Mouse (Mus musculus) heart, embryonic 15.5 days (tissue): ENCODE results near the gene Dusp18. TPM values are rescaled to one million over a fixed set of nuclear protein-coding genes. Genes with fewer than 3 reads are reported as not detected.

Experiments
- ATAC-seq: fragments of 200-750 bp; cut with Nextera tagmentation; replicated peaks from 2 replicates; pipeline ENCODE4 v1.8.0; 2017; ENCODE audit warnings: low read depth, moderate TSS enrichment; ENCODE audit not compliant: insufficient number of reproducible peaks, insufficient read depth, low FRiP score
- H3K27ac ChIP-seq: fragments of 300-500 bp; sonication (generic); 2 replicates; pipeline ENCODE4 v1.5.1; 2015; ENCODE audit warnings: mild to moderate bottlenecking, inconsistent platforms
- H3K27me3 ChIP-seq: fragments of 300-500 bp; sonication (generic); 2 replicates; pipeline ENCODE4 v1.6.1; 2015; ENCODE audit warnings: inconsistent platforms
- H3K36me3 ChIP-seq: fragments of 300-500 bp; sonication (generic); 2 replicates; pipeline ENCODE4 v1.6.1; 2015; ENCODE audit warnings: mild to moderate bottlenecking, inconsistent platforms
- H3K4me1 ChIP-seq: fragments of 300-500 bp; sonication (generic); replicated peaks from 2 replicates; pipeline ENCODE4 v1.6.1; 2015; ENCODE audit warnings: inconsistent platforms
- H3K4me2 ChIP-seq: fragments of 300-500 bp; sonication (generic); 2 replicates; pipeline ENCODE4 v1.6.1; 2015; ENCODE audit warnings: inconsistent platforms, mild to moderate bottlenecking, moderate library complexity
- H3K4me3 ChIP-seq: fragments of 300-500 bp; sonication (generic); 2 replicates; pipeline ENCODE4 v1.5.1; 2015; ENCODE audit warnings: mild to moderate bottlenecking, inconsistent platforms
- H3K9ac ChIP-seq: fragments of 300-500 bp; sonication (generic); 2 replicates; pipeline ENCODE4 v1.6.1; 2015; ENCODE audit warnings: mild to moderate bottlenecking, inconsistent platforms
- H3K9me3 ChIP-seq: fragments of 300-500 bp; sonication (generic); replicated peaks from 2 replicates; pipeline ENCODE4 v1.6.1; 2016; ENCODE audit warnings: inconsistent platforms
- WGBS: fragments of 180-500 bp; shearing (Covaris S2); methylation state at CpG from one replicate; pipeline ENCODE4 v1.1.7; 2015; ENCODE audit warnings: mixed read lengths; 5-methylcytosine and 5-hydroxymethylcytosine counted together
- polyA plus RNA-seq: library from polyadenylated mRNA; unstranded; fragments of >200 nt; fragmentation: Nextera tagmentation; extraction: Ambion mirVana; gene quantifications from 2 replicates; pipeline ENCODE4 v1.2.1, GENCODE M21; 2015

Gene Dusp18
- polyA plus RNA-seq, 1 experiment from 2014 or later: 9.8 TPM

DNA sequence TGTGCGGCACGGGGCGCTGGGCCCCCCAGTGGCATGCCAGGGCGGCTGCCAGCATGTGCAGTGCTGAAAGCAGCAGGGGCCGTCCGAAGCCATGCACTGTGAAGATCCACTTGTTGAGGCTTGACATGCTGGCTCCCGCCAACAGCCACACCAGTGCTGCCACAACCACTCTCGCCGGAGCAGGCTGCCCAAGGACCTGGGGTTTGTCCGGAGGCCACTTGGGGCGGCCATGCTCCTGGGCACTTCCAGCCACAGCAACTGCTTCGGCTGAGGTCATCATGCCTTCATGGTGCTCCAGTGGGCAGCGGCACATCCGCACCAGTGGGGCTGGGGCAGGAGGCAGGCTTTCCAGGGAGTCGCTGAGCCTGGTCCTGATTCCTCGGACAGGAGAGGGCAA, 17.8 kb downstream of the Dusp18 start:
- Histone ChIP-seq H3K9me3 (no peaks in the 10 kb centered on the region), H3K27me3 (no peaks in the 10 kb centered on the region), H3K27ac (0 out of 2 replicates have a peak overlapping the region, but pooled peaks have one; percentile 50), H3K9ac (peak overlapping the region; percentile 57), H3K36me3 (0 out of 2 replicates have a peak, but pooled peaks cover 3% of the 10 kb centered on the region), H3K4me1 (peaks cover 42% of the 10 kb centered on the region), H3K4me2 (peak overlapping the region; percentile 91), H3K4me3 (peak overlapping the region; percentile 57)
- 3% methylated on average over 16 of the region's 16 CpGs for WGBS
- ATAC-seq: peak; percentile 1

GRCm38 (mm10) chr11:3913316-3914108, 18.5 kb downstream of the Dusp18 start:
- H3K9ac ChIP-seq: peak overlapping the region; percentile 57
- H3K36me3 ChIP-seq: 0 out of 2 replicates have a peak, but pooled peaks cover 3% of the 10 kb centered on the region
- H3K4me2 ChIP-seq: peak overlapping the region; percentile 91
- H3K27ac ChIP-seq: peak overlapping the region; percentile 50
- H3K4me3 ChIP-seq: peak overlapping the region; percentile 57
- under 1% methylated on average over 65 of the region's 65 CpGs for WGBS
- peak; percentile 82 for ATAC-seq
- H3K4me1 ChIP-seq: peaks cover 42% of the 10 kb centered on the region
- no peaks in the 10 kb centered on the region for H3K9me3 ChIP-seq
- H3K27me3 ChIP-seq: no peaks in the 10 kb centered on the region

- under 1% methylated on average over 28 of the region's 28 CpGs for whole genome bisulfite sequencing
- peak within 1 kb of the TSS; percentile 50 for H3K27ac ChIP-seq
- peaks cover 42% of the 10 kb centered on the region for H3K4me1 ChIP-seq
- H3K9ac ChIP-seq: peak within 1 kb of the TSS; percentile 57
- no peaks in the 10 kb centered on the region for H3K9me3 ChIP-seq
- H3K4me3 ChIP-seq: peak within 1 kb of the TSS; percentile 57
- peak within 1 kb of the TSS; percentile 91 for H3K4me2 ChIP-seq
- ATAC-seq: peak; percentile 61
- no peaks in the 10 kb centered on the region for H3K27me3 ChIP-seq
- H3K36me3 ChIP-seq: 0 out of 2 replicates have a peak, but pooled peaks cover 3% of the 10 kb centered on the region
Measured at GRCm38 (mm10) chr11:3914109-3914840, 19.2 kb downstream of the Dusp18 start, which contains the start of gene Slc35e4. Gene Slc35e4 (minus strand): TSS chr11:3914664.

DNA sequence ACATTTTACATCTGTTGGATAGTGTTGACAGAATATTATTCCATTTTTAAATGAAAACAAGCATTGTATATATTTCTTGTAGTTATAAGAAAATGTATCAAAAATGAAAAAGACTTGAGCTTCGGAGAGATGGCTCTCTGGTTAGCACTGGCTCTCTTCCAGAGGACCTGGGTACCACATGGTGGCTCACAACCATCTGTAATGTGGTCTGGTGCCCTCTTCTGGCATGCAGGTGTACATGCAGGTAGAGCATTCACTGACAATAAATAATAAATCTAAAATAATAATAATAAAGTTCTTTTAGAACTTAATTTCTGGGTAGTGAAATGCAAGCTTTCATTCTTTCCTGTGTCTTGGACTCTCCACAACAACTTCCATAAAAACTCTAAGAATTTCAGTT, 23.7 kb downstream of the Dusp18 start:
- peaks cover 18% of the 10 kb centered on the region for H3K36me3 ChIP-seq
- H3K9ac ChIP-seq: no peak overlapping the region
- H3K27ac ChIP-seq: no peak overlapping the region
- no peak overlapping the region for H3K4me2 ChIP-seq
- H3K4me3 ChIP-seq: no peak overlapping the region
- 57% methylated on average over 1 of the region's 1 CpGs for WGBS
- no peak for ATAC-seq
- no peaks in the 10 kb centered on the region for H3K27me3 ChIP-seq
- H3K4me1 ChIP-seq: peaks cover 12% of the 10 kb centered on the region
- H3K9me3 ChIP-seq: no peaks in the 10 kb centered on the region

DNA sequence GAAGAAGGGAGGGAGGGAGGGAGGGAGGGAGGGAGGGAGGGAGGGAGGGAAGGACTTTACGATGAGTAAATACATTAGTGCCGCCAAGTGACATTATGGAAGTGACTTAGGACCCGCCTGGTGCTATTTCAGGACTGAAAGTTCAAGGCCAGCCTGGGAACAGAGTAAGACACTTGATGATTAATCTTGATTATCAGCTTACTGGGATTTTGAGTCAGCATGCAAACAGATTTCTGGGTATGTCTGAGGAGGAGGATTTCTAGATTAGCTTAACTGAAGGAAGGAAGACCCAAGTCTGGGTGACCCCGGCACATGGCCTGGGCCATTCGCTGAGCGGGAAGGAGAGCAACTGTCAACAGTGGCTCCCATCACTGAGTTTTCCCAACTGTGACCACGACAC, 25.4 kb downstream of the Dusp18 start:
- ATAC-seq: no peak
- Histone ChIP-seq H3K4me2 (no peak overlapping the region), H3K4me1 (peaks cover 7% of the 10 kb centered on the region), H3K9me3 (no peaks in the 10 kb centered on the region), H3K4me3 (no peak overlapping the region), H3K9ac (no peak overlapping the region), H3K27ac (no peak overlapping the region), H3K36me3 (peaks cover 32% of the 10 kb centered on the region), H3K27me3 (no peaks in the 10 kb centered on the region)
- WGBS: 83% methylated on average over 7 of the region's 7 CpGs

DNA sequence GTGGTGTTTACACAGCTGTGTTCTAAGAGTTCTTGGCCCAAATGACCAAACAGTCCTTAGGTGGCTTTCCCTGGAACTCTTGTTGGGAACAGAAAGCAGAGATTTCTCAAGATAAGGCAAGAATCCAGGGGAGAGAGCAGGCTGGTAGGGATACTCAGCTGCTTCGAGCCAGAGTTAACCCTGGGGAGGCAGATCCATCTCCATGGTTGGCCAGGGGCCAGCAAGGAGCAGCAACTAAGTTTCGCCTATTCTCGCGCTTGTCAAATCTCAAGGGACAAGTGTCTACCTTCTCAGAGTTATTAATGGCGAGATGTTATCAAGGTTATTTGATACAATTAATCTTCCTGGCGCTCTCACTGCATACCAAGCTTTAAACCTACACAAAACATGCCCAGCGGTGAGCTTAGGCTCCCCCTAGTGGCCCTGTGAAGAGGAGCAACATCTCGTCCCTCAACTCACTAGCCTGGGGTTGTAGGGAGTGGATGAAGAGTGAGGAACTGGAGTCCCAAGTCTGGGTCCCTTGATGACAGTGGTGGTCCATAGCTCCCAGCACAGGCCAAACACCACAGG, 26.3 kb downstream of the Dusp18 start:
- Histone ChIP-seq H3K27ac (no peak overlapping the region), H3K36me3 (peaks cover 32% of the 10 kb centered on the region), H3K27me3 (no peaks in the 10 kb centered on the region), H3K9ac (no peak overlapping the region), H3K4me3 (no peak overlapping the region), H3K4me1 (0 out of 2 replicates have a peak, but pooled peaks cover 2% of the 10 kb centered on the region), H3K4me2 (no peak overlapping the region), H3K9me3 (no peaks in the 10 kb centered on the region)
- ATAC-seq: 0 out of 2 replicates have a peak, but pooled peaks have one; percentile 37
- 20% methylated on average over 8 of the region's 8 CpGs for WGBS

DNA sequence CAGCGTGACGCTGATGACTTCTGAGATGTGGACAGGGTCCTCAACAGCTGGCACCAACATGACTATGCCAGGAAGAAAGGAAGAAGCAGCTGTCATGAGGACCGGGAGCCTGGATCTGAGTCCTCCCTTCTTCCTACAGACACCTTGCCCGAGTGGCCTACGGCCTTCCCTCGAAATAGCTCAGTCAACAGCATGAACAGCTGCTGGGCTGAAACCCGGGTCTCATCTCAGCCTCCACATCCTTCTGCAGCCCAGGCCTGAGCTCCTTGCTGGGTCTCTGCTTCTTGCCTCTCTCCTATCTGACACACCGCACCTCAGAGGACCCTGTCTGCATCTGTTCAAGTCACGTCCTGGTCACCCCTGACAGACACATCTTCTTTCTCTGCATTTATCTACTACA, 27.1 kb downstream of the Dusp18 start:
- Histone ChIP-seq H3K9me3 (no peaks in the 10 kb centered on the region), H3K9ac (no peak overlapping the region), H3K36me3 (peaks cover 38% of the 10 kb centered on the region), H3K4me3 (no peak overlapping the region), H3K27me3 (no peaks in the 10 kb centered on the region), H3K4me1 (0 out of 2 replicates have a peak, but pooled peaks cover 2% of the 10 kb centered on the region), H3K27ac (no peak overlapping the region), H3K4me2 (no peak overlapping the region)
- 92% methylated on average over 9 of the region's 9 CpGs for WGBS
- no peak for ATAC-seq

GRCm38 (mm10) chr11:3922731-3923130, 27.7 kb downstream of the Dusp18 start:
- 95% methylated on average over 6 of the region's 6 CpGs for WGBS
- Histone ChIP-seq H3K9me3 (no peaks in the 10 kb centered on the region), H3K27ac (no peak overlapping the region), H3K36me3 (peaks cover 38% of the 10 kb centered on the region), H3K4me2 (no peak overlapping the region), H3K4me1 (0 out of 2 replicates have a peak, but pooled peaks cover 2% of the 10 kb centered on the region), H3K27me3 (no peaks in the 10 kb centered on the region), H3K4me3 (no peak overlapping the region), H3K9ac (no peak overlapping the region)
- ATAC-seq: no peak

DNA sequence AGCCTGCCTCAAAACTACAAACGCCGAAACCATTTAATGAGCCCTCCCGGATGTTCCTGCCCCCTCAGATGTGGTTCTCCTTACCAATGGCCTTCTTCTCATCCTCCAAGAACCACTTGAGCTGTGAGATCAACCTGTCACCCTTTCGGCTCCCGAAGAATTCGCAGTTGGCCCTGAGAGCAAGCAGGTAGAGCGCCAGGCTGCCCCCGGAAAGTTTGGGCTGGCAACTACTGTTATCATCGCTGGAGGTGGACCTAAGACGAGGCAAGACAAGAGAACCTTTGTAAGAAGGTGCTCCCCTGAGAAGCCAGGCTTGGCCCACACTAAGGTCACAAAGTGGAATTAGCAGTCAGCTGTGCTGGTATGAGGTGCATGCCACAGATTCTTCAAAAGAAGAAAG, 30.9 kb downstream of the Dusp18 start:
- no peaks in the 10 kb centered on the region for H3K27me3 ChIP-seq
- no peak overlapping the region for H3K27ac ChIP-seq
- no peak overlapping the region for H3K9ac ChIP-seq
- H3K9me3 ChIP-seq: no peaks in the 10 kb centered on the region
- ATAC-seq: no peak
- 87% methylated on average over 10 of the region's 10 CpGs for WGBS
- H3K4me1 ChIP-seq: peaks cover 9% of the 10 kb centered on the region
- no peak overlapping the region for H3K4me2 ChIP-seq
- H3K36me3 ChIP-seq: peaks cover 38% of the 10 kb centered on the region
- H3K4me3 ChIP-seq: no peak overlapping the region

GRCm38 (mm10) chr11:3930019-3930418, 35.0 kb downstream of the Dusp18 start:
- no peak for ATAC-seq
- H3K4me3 ChIP-seq: no peak overlapping the region
- peaks cover 11% of the 10 kb centered on the region; the same call in 1 of the 2 replicates for H3K36me3 ChIP-seq
- no peaks in the 10 kb centered on the region for H3K27me3 ChIP-seq
- no peak overlapping the region for H3K9ac ChIP-seq
- 86% methylated on average over 4 of the region's 4 CpGs for WGBS
- no peaks in the 10 kb centered on the region for H3K9me3 ChIP-seq
- H3K4me2 ChIP-seq: 0 out of 2 replicates have a peak overlapping the region, but pooled peaks have one; percentile 2
- peaks cover 17% of the 10 kb centered on the region for H3K4me1 ChIP-seq
- H3K27ac ChIP-seq: no peak overlapping the region

DNA sequence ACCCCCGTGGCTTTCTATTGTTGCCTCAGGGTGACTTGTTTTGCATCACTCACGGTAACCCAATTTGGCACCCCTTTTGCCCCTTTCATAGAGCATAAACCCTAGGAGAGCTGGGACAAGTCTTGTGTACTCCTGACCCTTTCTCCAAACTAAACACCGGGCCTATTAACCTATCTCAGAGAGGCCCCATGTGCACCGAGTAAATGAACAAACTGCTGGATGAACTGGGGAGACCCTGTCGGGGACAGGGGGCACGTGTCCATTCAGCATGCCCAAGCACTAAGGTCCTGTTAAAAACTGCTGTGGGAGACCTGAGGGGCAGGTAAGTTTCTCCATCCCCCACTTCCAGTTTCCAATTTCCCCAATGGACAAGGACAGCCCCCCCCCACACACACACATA, 35.9 kb downstream of the Dusp18 start:
- peak overlapping the region; percentile 62 for H3K9ac ChIP-seq
- ATAC-seq: no peak
- peak overlapping the region; percentile 78 for H3K4me2 ChIP-seq
- 0 out of 2 replicates have a peak, but pooled peaks cover 10% of the 10 kb centered on the region for H3K36me3 ChIP-seq
- H3K9me3 ChIP-seq: no peaks in the 10 kb centered on the region
- H3K27me3 ChIP-seq: no peaks in the 10 kb centered on the region
- peak overlapping the region; percentile 67; the same call in 1 of the 2 replicates for H3K27ac ChIP-seq
- 49% methylated on average over 6 of the region's 6 CpGs for WGBS
- peak overlapping the region; percentile 64 for H3K4me3 ChIP-seq
- peaks cover 17% of the 10 kb centered on the region for H3K4me1 ChIP-seq
